Mouse (Mus musculus): ENCODE results near the gene Nme4.
"Not testable (repeated sequence)": the region's sequence is repeated elsewhere in the genome, so short reads cannot be mapped to it uniquely, and the experiment has no call there.

The Nme4 gene

GRCm38 (mm10) chr17:26116503-26117258 lies 21.3 kb upstream of the Nme4 start:
- H3K9me3 ChIP-seq (ENCODE audit: low read length) = no peaks in the 10 kb centered on the region
- H3K4me3 ChIP-seq (replicated peaks; ENCODE audit: low read length) = peak overlapping the region; percentile 48
- H3K36me3 ChIP-seq (ENCODE audit: insufficient read depth, low read length) = peaks cover 66% of the 10 kb centered on the region
- peaks cover 82% of the 10 kb centered on the region for H3K4me1 ChIP-seq (replicated peaks; ENCODE audit: low read depth, low read length)
- no peak for TF ChIP-seq POU5F1 (IDR thresholded peaks at IDR 0.05; ENCODE audit: borderline replicate concordance, low read length)
- TF ChIP-seq CTCF (conservative IDR thresholded peaks at IDR 0.05; ENCODE audit: low read length) = no peak
- no peak for TF ChIP-seq NANOG (IDR thresholded peaks at IDR 0.05; ENCODE audit: borderline replicate concordance, low read length)
- H3K27me3 ChIP-seq (ENCODE audit: insufficient read depth, low read length) = peaks cover 20% of the 10 kb centered on the region

GRCm38 (mm10) chr17:26115956-26116487 lies 20.6 kb upstream of the Nme4 start:
- Histone ChIP-seq H3K4me3 (replicated peaks; ENCODE audit: low read length) (peak overlapping the region; percentile 82), H3K27me3 (ENCODE audit: insufficient read depth, low read length) (peaks cover 20% of the 10 kb centered on the region), H3K9me3 (ENCODE audit: low read length) (no peaks in the 10 kb centered on the region), H3K36me3 (ENCODE audit: insufficient read depth, low read length) (peaks cover 60% of the 10 kb centered on the region), H3K4me1 (replicated peaks; ENCODE audit: low read depth, low read length) (peaks cover 88% of the 10 kb centered on the region)
- TF ChIP-seq NANOG (IDR thresholded peaks at IDR 0.05; ENCODE audit: borderline replicate concordance, low read length) = no peak
- no peak for TF ChIP-seq POU5F1 (IDR thresholded peaks at IDR 0.05; ENCODE audit: borderline replicate concordance, low read length)

DNA sequence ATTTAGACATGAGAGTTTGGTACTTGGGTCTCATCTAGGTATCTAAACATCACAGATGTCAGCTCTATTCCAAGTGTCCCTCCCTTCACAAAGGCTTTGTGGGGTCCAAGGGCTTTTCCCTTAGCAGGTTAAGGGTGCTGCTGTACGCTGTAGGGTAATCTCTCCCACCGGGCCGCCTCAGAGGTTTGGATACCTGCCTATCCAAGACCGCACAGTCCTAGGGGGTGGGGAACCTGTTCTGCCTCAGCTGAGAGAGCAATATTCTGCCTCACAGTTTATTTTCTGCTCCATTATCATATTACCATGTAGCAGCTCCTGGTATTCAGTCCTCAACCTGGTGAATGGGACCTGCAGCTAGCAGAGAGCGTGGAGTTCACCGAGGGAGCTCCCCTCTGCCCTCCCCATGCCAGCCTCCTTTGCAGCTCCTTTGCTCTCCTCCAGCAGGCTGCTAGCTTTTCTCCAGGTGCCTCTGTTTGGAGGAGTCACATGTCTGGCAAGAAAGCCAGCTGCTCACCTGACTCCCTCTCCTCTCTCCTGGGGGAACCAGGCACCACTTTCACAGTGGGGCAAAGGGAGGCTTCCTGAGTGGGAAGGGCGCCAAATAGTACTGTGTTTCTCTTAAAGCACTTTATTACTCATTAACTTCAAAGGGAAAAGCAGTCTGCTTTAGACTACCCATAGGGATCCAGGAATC lies 19.9 kb upstream of the Nme4 start:
- H3K36me3 ChIP-seq (ENCODE audit: insufficient read depth, low read length) = peaks cover 53% of the 10 kb centered on the region
- H3K4me1 ChIP-seq (replicated peaks; ENCODE audit: low read depth, low read length) = peaks cover 90% of the 10 kb centered on the region
- TF ChIP-seq NANOG (IDR thresholded peaks at IDR 0.05; ENCODE audit: borderline replicate concordance, low read length) (no peak), POU5F1 (IDR thresholded peaks at IDR 0.05; ENCODE audit: borderline replicate concordance, low read length) (no peak), CTCF (conservative IDR thresholded peaks at IDR 0.05; ENCODE audit: low read length) (no peak)
- H3K4me3 ChIP-seq (replicated peaks; ENCODE audit: low read length) = peak overlapping the region; percentile 82
- H3K9me3 ChIP-seq (ENCODE audit: low read length) = no peaks in the 10 kb centered on the region
- H3K27me3 ChIP-seq (ENCODE audit: insufficient read depth, low read length) = peaks cover 20% of the 10 kb centered on the region

GRCm38 (mm10) chr17:26114461-26114860 lies 19.1 kb upstream of the Nme4 start:
- Histone ChIP-seq H3K4me1 (replicated peaks; ENCODE audit: low read depth, low read length) (peaks cover 89% of the 10 kb centered on the region), H3K27me3 (ENCODE audit: insufficient read depth, low read length) (peaks cover 20% of the 10 kb centered on the region), H3K36me3 (ENCODE audit: insufficient read depth, low read length) (peaks cover 44% of the 10 kb centered on the region), H3K4me3 (replicated peaks; ENCODE audit: low read length) (peak overlapping the region; percentile 82)
- H3K9me3 ChIP-seq (ENCODE audit: low read length) = not testable (repeated sequence)

DNA sequence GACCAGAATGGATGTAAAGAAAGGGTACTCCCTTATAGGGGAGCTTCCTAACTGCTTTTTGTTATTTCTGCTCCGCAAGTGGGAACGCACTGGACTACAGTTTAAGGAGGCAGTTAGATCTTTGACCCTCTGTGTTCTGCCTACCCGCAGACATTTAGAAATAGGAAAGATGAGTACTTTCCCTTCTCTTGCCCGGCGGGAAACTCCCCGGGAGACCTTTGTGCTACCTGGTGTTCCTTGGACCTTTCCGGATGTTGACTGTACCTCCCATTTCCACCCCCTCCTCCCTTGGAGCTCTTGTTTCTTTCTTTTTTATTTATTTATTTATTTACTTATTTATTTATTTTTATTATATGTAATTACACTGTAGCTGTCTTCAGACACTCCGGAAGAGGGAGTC lies 18.7 kb upstream of the Nme4 start:
- peak overlapping the region; percentile 82 for H3K4me3 ChIP-seq (replicated peaks; ENCODE audit: low read length)
- H3K36me3 ChIP-seq (ENCODE audit: insufficient read depth, low read length) = peaks cover 40% of the 10 kb centered on the region
- peaks cover 20% of the 10 kb centered on the region for H3K27me3 ChIP-seq (ENCODE audit: insufficient read depth, low read length)
- H3K4me1 ChIP-seq (replicated peaks; ENCODE audit: low read depth, low read length) = peaks cover 89% of the 10 kb centered on the region
- no peaks in the 10 kb centered on the region for H3K9me3 ChIP-seq (ENCODE audit: low read length)
- TF ChIP-seq POU5F1 (IDR thresholded peaks at IDR 0.05; ENCODE audit: borderline replicate concordance, low read length) = no peak
- TF ChIP-seq NANOG (IDR thresholded peaks at IDR 0.05; ENCODE audit: borderline replicate concordance, low read length) = peak; percentile 34; the same call in 1 of the 2 replicates

- H3K9me3 ChIP-seq (ENCODE audit: low read length) = no peaks in the 10 kb centered on the region
- H3K4me1 ChIP-seq (replicated peaks; ENCODE audit: low read depth, low read length) = peaks cover 88% of the 10 kb centered on the region
- peak within 1 kb of the TSS; percentile 82 for H3K4me3 ChIP-seq (replicated peaks; ENCODE audit: low read length)
- H3K36me3 ChIP-seq (ENCODE audit: insufficient read depth, low read length) = peaks cover 33% of the 10 kb centered on the region
- TF ChIP-seq NANOG (IDR thresholded peaks at IDR 0.05; ENCODE audit: borderline replicate concordance, low read length) = no peak
- TF ChIP-seq POU5F1 (IDR thresholded peaks at IDR 0.05; ENCODE audit: borderline replicate concordance, low read length) = no peak
- TF ChIP-seq CTCF (conservative IDR thresholded peaks at IDR 0.05; ENCODE audit: low read length) = no peak
- H3K27me3 ChIP-seq (ENCODE audit: insufficient read depth, low read length) = peaks cover 20% of the 10 kb centered on the region
Observed at GRCm38 (mm10) chr17:26113181-26113948, 18.0 kb upstream of the Nme4 start, which contains the start of gene Tmem8. Tmem8 (plus strand) TSS chr17:26113299.

DNA sequence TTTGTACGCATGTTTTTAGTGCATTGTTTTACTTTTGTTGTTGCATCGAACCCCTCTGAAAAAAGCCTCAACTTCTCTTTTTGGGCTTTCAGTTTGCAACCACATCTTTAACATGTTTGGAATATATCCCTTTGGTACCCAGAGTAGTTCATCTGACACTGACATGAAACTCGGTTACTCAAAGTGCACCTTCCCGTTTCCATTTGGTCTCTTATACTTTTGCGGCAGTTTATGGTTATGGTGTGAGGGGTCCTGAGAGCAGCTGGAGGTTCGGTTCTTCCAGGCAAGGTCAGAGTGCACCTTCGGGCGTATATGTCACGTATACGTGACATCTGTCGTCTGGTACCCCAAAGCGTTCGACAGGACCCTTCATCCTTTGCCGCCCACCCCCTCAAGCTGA lies 17.3 kb upstream of the Nme4 start:
- Histone ChIP-seq H3K9me3 (ENCODE audit: low read length) (no peaks in the 10 kb centered on the region), H3K4me1 (replicated peaks; ENCODE audit: low read depth, low read length) (peaks cover 82% of the 10 kb centered on the region), H3K27me3 (ENCODE audit: insufficient read depth, low read length) (peaks cover 20% of the 10 kb centered on the region), H3K36me3 (ENCODE audit: insufficient read depth, low read length) (peaks cover 27% of the 10 kb centered on the region), H3K4me3 (replicated peaks; ENCODE audit: low read length) (peak overlapping the region; percentile 82)
- TF ChIP-seq CTCF (conservative IDR thresholded peaks at IDR 0.05; ENCODE audit: low read length) = no peak
- no peak for TF ChIP-seq NANOG (IDR thresholded peaks at IDR 0.05; ENCODE audit: borderline replicate concordance, low read length)
- no peak for TF ChIP-seq POU5F1 (IDR thresholded peaks at IDR 0.05; ENCODE audit: borderline replicate concordance, low read length)

GRCm38 (mm10) chr17:26111722-26112121 lies 16.3 kb upstream of the Nme4 start:
- Histone ChIP-seq H3K36me3 (ENCODE audit: insufficient read depth, low read length) (peaks cover 17% of the 10 kb centered on the region), H3K27me3 (ENCODE audit: insufficient read depth, low read length) (peaks cover 20% of the 10 kb centered on the region), H3K4me3 (replicated peaks; ENCODE audit: low read length) (peak overlapping the region; percentile 66), H3K9me3 (ENCODE audit: low read length) (no peaks in the 10 kb centered on the region), H3K4me1 (replicated peaks; ENCODE audit: low read depth, low read length) (peaks cover 72% of the 10 kb centered on the region)
- TF ChIP-seq CTCF (conservative IDR thresholded peaks at IDR 0.05; ENCODE audit: low read length) (no peak), POU5F1 (IDR thresholded peaks at IDR 0.05; ENCODE audit: borderline replicate concordance, low read length) (no peak), NANOG (IDR thresholded peaks at IDR 0.05; ENCODE audit: borderline replicate concordance, low read length) (no peak)
